Mouse (Mus musculus): ENCODE measurements at regions not wholly inside any gene's neighbourhood (a gene's known extent, or its start where the extent isn't known, plus 50 kb on each side); places are given as distances from the start of the nearest gene placed in this dataset.

GRCm38 (mm10) chr1:138343451-138343850 is 69.9 kb downstream of the Atp6v1g3 start:
- Histone ChIP-seq H3K4me1 (replicated peaks; ENCODE audit: control insufficient read depth, insufficient read depth, low read length) (peaks cover 11% of the 10 kb centered on the region; the same call in 1 of the 2 replicates), H3K27me3 (replicated peaks; ENCODE audit: control insufficient read depth, insufficient read depth, low read length) (no peaks in the 10 kb centered on the region), H3K4me3 (replicated peaks; ENCODE audit: low read length) (no peak overlapping the region), H3K9me3 (ENCODE audit: control insufficient read depth, low read length) (no peaks in the 10 kb centered on the region), H3K9ac (replicated peaks; ENCODE audit: low read depth, low read length) (no peak overlapping the region), H3K27ac (ENCODE audit: low read length) (no peak overlapping the region), H3K36me3 (ENCODE audit: control insufficient read depth, insufficient read depth) (no peaks in the 10 kb centered on the region), H3K4me2 (ENCODE audit: low read length) (no peak overlapping the region)
- WGBS, result 91% methylated on average over 4 of the region's 4 CpGs
- no peak for ATAC-seq

GRCm38 (mm10) chr1:138344920-138345319 is 71.4 kb downstream of the Atp6v1g3 start:
- Histone ChIP-seq H3K4me3 (replicated peaks; ENCODE audit: low read length) (no peak overlapping the region), H3K27ac (ENCODE audit: low read length) (no peak overlapping the region), H3K4me2 (ENCODE audit: low read length) (no peak overlapping the region), H3K4me1 (replicated peaks; ENCODE audit: control insufficient read depth, insufficient read depth, low read length) (peaks cover 12% of the 10 kb centered on the region; the same call in 1 of the 2 replicates), H3K9ac (replicated peaks; ENCODE audit: low read depth, low read length) (no peak overlapping the region), H3K9me3 (ENCODE audit: control insufficient read depth, low read length) (no peaks in the 10 kb centered on the region), H3K36me3 (ENCODE audit: control insufficient read depth, insufficient read depth) (no peaks in the 10 kb centered on the region), H3K27me3 (replicated peaks; ENCODE audit: control insufficient read depth, insufficient read depth, low read length) (no peaks in the 10 kb centered on the region)
- 85% methylated on average over 4 of the region's 4 CpGs for WGBS
- no peak for ATAC-seq

DNA sequence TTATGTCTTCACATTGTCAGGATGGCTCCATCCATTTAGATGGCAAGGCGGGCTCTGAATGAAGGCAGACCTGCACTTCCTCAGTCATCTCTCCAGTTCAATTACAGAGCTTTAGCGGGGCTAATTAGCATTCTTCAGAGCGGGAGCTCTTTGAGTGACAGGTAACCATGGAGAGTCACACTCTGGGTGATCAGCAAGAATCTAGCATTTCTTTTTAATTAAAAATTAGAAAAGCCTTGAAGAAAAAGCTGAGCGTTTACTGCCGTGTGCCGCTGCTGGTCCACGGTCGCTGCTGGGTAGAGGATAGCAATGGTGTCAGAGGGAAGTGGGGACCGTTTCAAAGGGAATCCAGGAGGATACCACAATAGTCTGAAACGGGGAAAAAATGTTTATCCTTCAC is 72.5 kb downstream of the Atp6v1g3 start:
- WGBS, result 2% methylated on average over 10 of the region's 10 CpGs
- Histone ChIP-seq H3K4me2 (ENCODE audit: low read length) (peak overlapping the region; percentile 47), H3K36me3 (ENCODE audit: control insufficient read depth, insufficient read depth) (no peaks in the 10 kb centered on the region), H3K4me1 (replicated peaks; ENCODE audit: control insufficient read depth, insufficient read depth, low read length) (peaks cover 12% of the 10 kb centered on the region; the same call in 1 of the 2 replicates), H3K4me3 (replicated peaks; ENCODE audit: low read length) (peak overlapping the region; percentile 30), H3K27ac (ENCODE audit: low read length) (peak overlapping the region; percentile 41; the same call in 1 of the 2 replicates), H3K27me3 (replicated peaks; ENCODE audit: control insufficient read depth, insufficient read depth, low read length) (no peaks in the 10 kb centered on the region), H3K9me3 (ENCODE audit: control insufficient read depth, low read length) (no peaks in the 10 kb centered on the region), H3K9ac (replicated peaks; ENCODE audit: low read depth, low read length) (peak overlapping the region; percentile 50)
- ATAC-seq, result peak; percentile 94

DNA sequence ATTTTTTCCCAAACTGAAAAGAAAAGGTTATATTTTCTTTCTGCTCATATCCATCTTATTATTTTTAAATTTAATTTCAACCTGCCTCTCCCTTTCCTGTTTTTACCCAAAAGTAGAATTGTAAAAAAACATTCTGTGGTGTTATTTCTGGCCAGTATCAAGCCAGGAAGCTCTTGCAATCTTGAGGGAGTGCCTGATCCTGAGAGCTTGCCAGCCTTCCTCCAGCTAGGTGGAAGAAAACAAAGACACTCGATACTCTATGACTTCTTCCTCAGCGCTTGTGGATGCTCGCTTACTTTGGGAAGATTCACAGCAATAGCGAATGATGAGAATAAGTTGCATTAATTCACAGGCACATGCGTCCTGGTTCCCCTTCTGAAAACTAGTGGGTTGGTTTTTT is 73.4 kb downstream of the Atp6v1g3 start:
- no peak overlapping the region for H3K9ac ChIP-seq (replicated peaks; ENCODE audit: low read depth, low read length)
- H3K4me3 ChIP-seq (replicated peaks; ENCODE audit: low read length), result no peak overlapping the region
- no peak overlapping the region for H3K4me2 ChIP-seq (ENCODE audit: low read length)
- H3K27ac ChIP-seq (ENCODE audit: low read length), result no peak overlapping the region
- ATAC-seq, result no peak
- WGBS, result 62% methylated on average over 5 of the region's 5 CpGs
- no peaks in the 10 kb centered on the region for H3K27me3 ChIP-seq (replicated peaks; ENCODE audit: control insufficient read depth, insufficient read depth, low read length)
- no peaks in the 10 kb centered on the region for H3K36me3 ChIP-seq (ENCODE audit: control insufficient read depth, insufficient read depth)
- H3K9me3 ChIP-seq (ENCODE audit: control insufficient read depth, low read length), result no peaks in the 10 kb centered on the region
- peaks cover 12% of the 10 kb centered on the region; the same call in 1 of the 2 replicates for H3K4me1 ChIP-seq (replicated peaks; ENCODE audit: control insufficient read depth, insufficient read depth, low read length)

DNA sequence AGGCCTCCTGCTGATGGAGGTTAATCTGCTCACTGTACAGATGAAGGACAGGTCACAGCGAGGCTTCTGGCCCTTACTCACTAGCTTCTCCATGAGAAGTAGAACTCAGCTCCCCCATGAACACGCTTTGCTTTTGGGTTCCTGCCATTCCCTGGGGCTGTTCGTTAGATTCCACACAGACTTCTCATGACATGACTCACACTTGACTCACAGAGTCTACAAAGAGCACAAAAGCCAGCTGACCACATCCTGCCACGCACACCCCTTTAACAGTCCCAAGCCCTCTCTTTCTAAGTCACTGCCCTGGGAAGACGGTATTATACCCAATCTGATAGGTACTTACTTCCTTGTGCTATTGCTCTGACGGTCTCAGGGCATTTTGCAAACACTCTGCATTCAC is 74.9 kb downstream of the Atp6v1g3 start:
- Histone ChIP-seq H3K27me3 (replicated peaks; ENCODE audit: control insufficient read depth, insufficient read depth, low read length) (no peaks in the 10 kb centered on the region), H3K4me1 (replicated peaks; ENCODE audit: control insufficient read depth, insufficient read depth, low read length) (peaks cover 12% of the 10 kb centered on the region; the same call in 1 of the 2 replicates), H3K4me3 (replicated peaks; ENCODE audit: low read length) (no peak overlapping the region), H3K4me2 (ENCODE audit: low read length) (no peak overlapping the region), H3K9ac (replicated peaks; ENCODE audit: low read depth, low read length) (no peak overlapping the region), H3K27ac (ENCODE audit: low read length) (no peak overlapping the region), H3K9me3 (ENCODE audit: control insufficient read depth, low read length) (no peaks in the 10 kb centered on the region), H3K36me3 (ENCODE audit: control insufficient read depth, insufficient read depth) (no peaks in the 10 kb centered on the region)
- 36% methylated on average over 6 of the region's 6 CpGs for WGBS
- ATAC-seq, result no peak

- H3K27me3 ChIP-seq (replicated peaks; ENCODE audit: control insufficient read depth, insufficient read depth, low read length), result no peaks in the 10 kb centered on the region
- H3K27ac ChIP-seq (ENCODE audit: low read length), result no peak overlapping the region
- peaks cover 12% of the 10 kb centered on the region; the same call in 1 of the 2 replicates for H3K4me1 ChIP-seq (replicated peaks; ENCODE audit: control insufficient read depth, insufficient read depth, low read length)
- H3K36me3 ChIP-seq (ENCODE audit: control insufficient read depth, insufficient read depth), result no peaks in the 10 kb centered on the region
- ATAC-seq, result no peak
- no peak overlapping the region for H3K9ac ChIP-seq (replicated peaks; ENCODE audit: low read depth, low read length)
- 78% methylated on average over 2 of the region's 2 CpGs for WGBS
- no peak overlapping the region for H3K4me3 ChIP-seq (replicated peaks; ENCODE audit: low read length)
- no peaks in the 10 kb centered on the region for H3K9me3 ChIP-seq (ENCODE audit: control insufficient read depth, low read length)
- H3K4me2 ChIP-seq (ENCODE audit: low read length), result no peak overlapping the region
Observed at GRCm38 (mm10) chr1:138349099-138349498, 75.6 kb downstream of the Atp6v1g3 start.

GRCm38 (mm10) chr1:138356407-138356806 is 82.9 kb downstream of the Atp6v1g3 start:
- no peak for ATAC-seq
- Histone ChIP-seq H3K4me1 (replicated peaks; ENCODE audit: control insufficient read depth, insufficient read depth, low read length) (no peaks in the 10 kb centered on the region), H3K27ac (ENCODE audit: low read length) (no peak overlapping the region), H3K4me2 (ENCODE audit: low read length) (no peak overlapping the region), H3K9ac (replicated peaks; ENCODE audit: low read depth, low read length) (no peak overlapping the region), H3K9me3 (ENCODE audit: control insufficient read depth, low read length) (0 out of 2 replicates have a peak, but pooled peaks cover 4% of the 10 kb centered on the region), H3K36me3 (ENCODE audit: control insufficient read depth, insufficient read depth) (no peaks in the 10 kb centered on the region), H3K4me3 (replicated peaks; ENCODE audit: low read length) (no peak overlapping the region), H3K27me3 (replicated peaks; ENCODE audit: control insufficient read depth, insufficient read depth, low read length) (no peaks in the 10 kb centered on the region)
- 77% methylated on average over 1 of the region's 1 CpGs for WGBS

DNA sequence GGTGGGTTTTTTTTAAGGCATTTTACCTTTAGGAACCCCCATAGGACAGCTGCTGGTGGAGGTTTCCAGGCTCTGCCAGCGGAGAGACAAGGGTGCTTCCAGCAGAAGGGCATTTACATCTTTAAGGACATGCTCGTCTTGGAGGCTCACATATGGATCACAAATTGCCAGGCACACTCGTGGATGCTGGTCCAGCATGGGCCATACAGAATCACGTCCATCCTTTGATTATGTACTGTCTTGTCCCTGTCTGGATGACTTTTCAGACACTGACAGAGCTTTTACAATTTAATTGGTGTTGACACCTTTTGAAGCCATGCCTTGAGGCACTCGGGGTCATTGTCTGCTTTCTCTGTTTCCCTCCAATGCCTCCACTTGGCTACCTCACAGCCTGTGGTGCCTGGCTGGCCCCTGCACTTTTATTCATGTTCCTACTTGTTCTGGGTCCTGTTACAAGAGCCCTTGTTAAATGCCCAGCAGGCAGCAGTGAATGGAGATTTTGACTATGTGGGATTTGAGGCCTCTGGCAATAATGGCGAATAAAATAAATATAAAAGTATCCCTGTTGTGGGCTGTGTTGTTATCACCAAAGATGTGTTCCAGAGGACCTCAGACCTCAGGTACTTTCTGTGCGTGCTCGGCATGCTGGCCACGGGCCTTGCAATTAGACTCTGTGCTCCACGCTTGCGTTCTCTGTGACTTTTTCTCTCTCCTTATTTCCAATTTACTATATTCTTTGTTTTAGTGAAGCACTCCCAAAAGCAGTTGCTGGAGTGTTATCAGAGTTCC is 89.3 kb downstream of the Atp6v1g3 start:
- no peaks in the 10 kb centered on the region for H3K36me3 ChIP-seq (ENCODE audit: control insufficient read depth, insufficient read depth)
- no peaks in the 10 kb centered on the region for H3K4me1 ChIP-seq (replicated peaks; ENCODE audit: control insufficient read depth, insufficient read depth, low read length)
- no peak for ATAC-seq
- H3K27me3 ChIP-seq (replicated peaks; ENCODE audit: control insufficient read depth, insufficient read depth, low read length), result no peaks in the 10 kb centered on the region
- no peaks in the 10 kb centered on the region for H3K9me3 ChIP-seq (ENCODE audit: control insufficient read depth, low read length)
- no peak overlapping the region for H3K9ac ChIP-seq (replicated peaks; ENCODE audit: low read depth, low read length)
- H3K4me2 ChIP-seq (ENCODE audit: low read length), result no peak overlapping the region
- no peak overlapping the region for H3K27ac ChIP-seq (ENCODE audit: low read length)
- H3K4me3 ChIP-seq (replicated peaks; ENCODE audit: low read length), result no peak overlapping the region
- WGBS, result 54% methylated on average over 11 of the region's 11 CpGs

DNA sequence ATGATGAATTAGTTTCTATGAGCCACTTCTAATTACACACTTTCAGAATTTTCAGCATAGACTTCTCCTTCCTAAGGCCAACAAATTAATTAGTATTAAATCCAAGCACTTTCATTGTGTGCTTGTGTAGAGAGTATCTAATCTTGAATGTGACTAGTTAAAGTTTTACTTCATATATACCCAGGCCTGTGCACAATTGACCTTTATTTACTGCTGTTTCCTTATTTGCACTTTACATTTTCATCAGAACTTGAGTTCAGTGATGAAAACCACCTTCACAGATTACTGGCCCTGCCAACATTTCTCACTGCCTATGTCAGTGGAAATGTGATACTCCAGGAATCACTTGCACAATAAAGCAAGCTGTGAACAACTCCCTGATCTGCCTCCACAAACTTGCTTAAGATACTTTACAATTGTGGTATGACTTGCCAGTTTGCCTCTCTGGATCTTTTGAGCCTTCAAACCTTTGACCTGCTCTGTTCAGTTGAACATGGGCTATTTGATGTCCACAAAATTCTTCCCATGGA is 96.5 kb downstream of the Atp6v1g3 start:
- Histone ChIP-seq H3K4me1 (replicated peaks; ENCODE audit: control insufficient read depth, insufficient read depth, low read length) (no peaks in the 10 kb centered on the region), H3K4me2 (ENCODE audit: low read length) (no peak overlapping the region), H3K9ac (replicated peaks; ENCODE audit: low read depth, low read length) (no peak overlapping the region), H3K27ac (ENCODE audit: low read length) (no peak overlapping the region), H3K36me3 (ENCODE audit: control insufficient read depth, insufficient read depth) (no peaks in the 10 kb centered on the region), H3K27me3 (replicated peaks; ENCODE audit: control insufficient read depth, insufficient read depth, low read length) (no peaks in the 10 kb centered on the region), H3K4me3 (replicated peaks; ENCODE audit: low read length) (no peak overlapping the region), H3K9me3 (ENCODE audit: control insufficient read depth, low read length) (no peaks in the 10 kb centered on the region)
- no peak for ATAC-seq
